ENCODE assay signal across 16 mouse cellular contexts in genomic region chr3:84301674-84302073, GRCm38 (mm10). TPM values are rescaled to one million over a fixed set of nuclear protein-coding genes. Genes with fewer than 3 reads are reported as not detected.
DNase-seq lines count a peak whose midpoint lies in the region; ATAC-seq and TF ChIP-seq lines count a peak whose summit lies in the region.
"Had no signal": no experiment of that assay in that cellular context is flagged by ENCODE, and none has a peak within 500 bp of the region (broad histone marks: within the 10 kb centered on the region; RNA-seq: fewer than 3 reads in every experiment).

No protein-coding gene starts in this region.

- 0 out of 2 replicates have a peak, but pooled peaks cover 7% of the 10 kb centered on the region for H3K36me3 ChIP-seq in hindbrain, embryonic 12.5 days
- H3K36me3 ChIP-seq in hindbrain, embryonic 11.5 days (ENCODE audit: control insufficient read depth, insufficient read depth, low read length) = no peaks in the 10 kb centered on the region
- no peaks in the 10 kb centered on the region for H3K36me3 ChIP-seq in forebrain, postnatal 0 days (ENCODE audit: insufficient read depth)
- peaks cover 5% of the 10 kb centered on the region; the same call in 1 of the 2 replicates for H3K36me3 ChIP-seq in midbrain, embryonic 12.5 days
- H3K36me3 ChIP-seq in neural tube, embryonic 13.5 days = no peaks in the 10 kb centered on the region; the same call in 1 of the 2 replicates
- H3K36me3 ChIP-seq: heart, embryonic 13.5 days; intestine, embryonic 15.5 days; kidney, embryonic 15.5 days; limb, embryonic 13.5 days; liver, embryonic 15.5 days had no signal

- H3K4me1 ChIP-seq in hindbrain, embryonic 12.5 days = peaks cover 46% of the 10 kb centered on the region
- H3K4me1 ChIP-seq in hindbrain, embryonic 11.5 days (replicated peaks; ENCODE audit: control insufficient read depth, insufficient read depth, low read length) = peaks cover 4% of the 10 kb centered on the region
- H3K4me1 ChIP-seq in forebrain, postnatal 0 days (ENCODE audit: insufficient read depth) = peaks cover 22% of the 10 kb centered on the region
- H3K4me1 ChIP-seq in midbrain, embryonic 12.5 days = peaks cover 37% of the 10 kb centered on the region
- peaks cover 63% of the 10 kb centered on the region for H3K4me1 ChIP-seq in neural tube, embryonic 13.5 days (replicated peaks)

- peak overlapping the region; percentile 48; the same call in 1 of the 2 replicates for H3K27ac ChIP-seq in hindbrain, embryonic 12.5 days
- no peak overlapping the region for H3K27ac ChIP-seq in hindbrain, embryonic 11.5 days (ENCODE audit: low read depth, low read length)
- H3K27ac ChIP-seq in forebrain, postnatal 0 days (ENCODE audit: low read depth, low read length) = peak overlapping the region; percentile 91
- H3K27ac ChIP-seq in midbrain, embryonic 12.5 days (replicated peaks) = no peak overlapping the region; the same call in 1 of the 2 replicates
- peak overlapping the region; percentile 46; the same call in 1 of the 2 replicates for H3K27ac ChIP-seq in neural tube, embryonic 13.5 days (replicated peaks)
- H3K27ac ChIP-seq: heart, embryonic 13.5 days; intestine, embryonic 15.5 days; kidney, embryonic 15.5 days; limb, embryonic 13.5 days; liver, embryonic 15.5 days; macrophage had no signal

- H3K4me3 ChIP-seq in hindbrain, embryonic 12.5 days = peak overlapping the region; percentile 44; the same call in 1 of the 2 replicates
- no peak overlapping the region for H3K4me3 ChIP-seq in hindbrain, embryonic 11.5 days (ENCODE audit: low read depth, low read length)
- H3K4me3 ChIP-seq in forebrain, postnatal 0 days (ENCODE audit: low read depth, low read length) = peak overlapping the region; percentile 53
- peak overlapping the region; percentile 47; the same call in 1 of the 2 replicates for H3K4me3 ChIP-seq in midbrain, embryonic 12.5 days
- H3K4me3 ChIP-seq in neural tube, embryonic 13.5 days = peak overlapping the region; percentile 50
- H3K4me3 ChIP-seq: heart, embryonic 13.5 days; intestine, embryonic 15.5 days; kidney, embryonic 15.5 days; limb, embryonic 13.5 days; liver, embryonic 15.5 days had no signal

- ATAC-seq in hindbrain, embryonic 12.5 days (ENCODE audit: low FRiP score) = no peak
- no peak for ATAC-seq in hindbrain, embryonic 11.5 days (ENCODE audit: low FRiP score)
- ATAC-seq in forebrain, postnatal 0 days = no peak
- ATAC-seq in midbrain, embryonic 12.5 days (ENCODE audit: low FRiP score, low read depth) = no peak
- no peak for ATAC-seq in neural tube, embryonic 13.5 days (ENCODE audit: low read depth)

- no peaks in the 10 kb centered on the region for H3K9me3 ChIP-seq in hindbrain, embryonic 12.5 days (replicated peaks)
- H3K9me3 ChIP-seq in hindbrain, embryonic 11.5 days (ENCODE audit: control insufficient read depth, low read length) = no peaks in the 10 kb centered on the region
- no peaks in the 10 kb centered on the region for H3K9me3 ChIP-seq in forebrain, postnatal 0 days (ENCODE audit: low read length)
- H3K9me3 ChIP-seq in midbrain, embryonic 12.5 days = 0 out of 2 replicates have a peak, but pooled peaks cover 2% of the 10 kb centered on the region
- H3K9me3 ChIP-seq in neural tube, embryonic 13.5 days = no peaks in the 10 kb centered on the region; the same call in 1 of the 2 replicates
- H3K9me3 ChIP-seq: intestine, embryonic 15.5 days; kidney, embryonic 15.5 days; limb, embryonic 13.5 days; liver, embryonic 15.5 days had no signal

- no peak for TF ChIP-seq CTCF in forebrain, postnatal 0 days (IDR thresholded peaks at IDR 0.05; ENCODE audit: low read depth)

- no peak for DNase-seq in hindbrain, embryonic 11.5 days (ENCODE audit: low spot score)
- DNase-seq in forebrain, postnatal 0 days = no peak
- DNase-seq in adrenal gland, adult 8-10 months = no peak
- DNase-seq in retina, postnatal 1 day = no peak
- DNase-seq in cerebellum, postnatal 14 days = no peak
- DNase-seq: cerebellum, adult 11-12 months had no signal

- peak overlapping the region; percentile 60 for H3K4me2 ChIP-seq in hindbrain, embryonic 12.5 days (replicated peaks)
- no peak overlapping the region for H3K4me2 ChIP-seq in hindbrain, embryonic 11.5 days (replicated peaks; ENCODE audit: low read depth, low read length)
- H3K4me2 ChIP-seq in forebrain, postnatal 0 days (ENCODE audit: low read depth) = peak overlapping the region; percentile 87
- peak overlapping the region; percentile 79 for H3K4me2 ChIP-seq in midbrain, embryonic 12.5 days (replicated peaks)
- peak overlapping the region; percentile 78 for H3K4me2 ChIP-seq in neural tube, embryonic 13.5 days
- H3K4me2 ChIP-seq: heart, embryonic 13.5 days; intestine, embryonic 15.5 days; kidney, embryonic 15.5 days; limb, embryonic 13.5 days; liver, embryonic 15.5 days had no signal

- 0 out of 2 replicates have a peak, but pooled peaks cover 3% of the 10 kb centered on the region for H3K27me3 ChIP-seq in hindbrain, embryonic 12.5 days
- peaks cover 2% of the 10 kb centered on the region; the same call in 1 of the 2 replicates for H3K27me3 ChIP-seq in hindbrain, embryonic 11.5 days (ENCODE audit: control insufficient read depth, insufficient read depth, low read length)
- H3K27me3 ChIP-seq in forebrain, postnatal 0 days (ENCODE audit: insufficient read depth, low read length) = no peaks in the 10 kb centered on the region
- no peaks in the 10 kb centered on the region for H3K27me3 ChIP-seq in midbrain, embryonic 12.5 days
- no peaks in the 10 kb centered on the region for H3K27me3 ChIP-seq in neural tube, embryonic 13.5 days

- WGBS in hindbrain, embryonic 12.5 days = 77% methylated on average over 4 of the region's 4 CpGs
- 81% methylated on average over 4 of the region's 4 CpGs for WGBS in hindbrain, embryonic 11.5 days
- WGBS in forebrain, postnatal 0 days = 46% methylated on average over 4 of the region's 4 CpGs
- 81% methylated on average over 4 of the region's 4 CpGs for WGBS in midbrain, embryonic 12.5 days
- WGBS in neural tube, embryonic 13.5 days = 74% methylated on average over 4 of the region's 4 CpGs

- 0 out of 2 replicates have a peak overlapping the region, but pooled peaks have one; percentile 50 for H3K9ac ChIP-seq in hindbrain, embryonic 12.5 days
- H3K9ac ChIP-seq in hindbrain, embryonic 11.5 days (ENCODE audit: low read depth, low read length) = no peak overlapping the region
- peak overlapping the region; percentile 26; the same call in 1 of the 2 replicates for H3K9ac ChIP-seq in forebrain, postnatal 0 days
- H3K9ac ChIP-seq in midbrain, embryonic 12.5 days (replicated peaks) = 0 out of 2 replicates have a peak overlapping the region, but pooled peaks have one; percentile 8
- H3K9ac ChIP-seq in neural tube, embryonic 13.5 days = peak overlapping the region; percentile 70; the same call in 1 of the 2 replicates
- H3K9ac ChIP-seq: heart, embryonic 13.5 days; intestine, embryonic 15.5 days; kidney, embryonic 15.5 days; limb, embryonic 13.5 days; liver, embryonic 15.5 days had no signal

RNA-seq across cellular contexts. Expression of gene Trim2, which starts 5.0 kb away (rescaled TPM):
- 121 and 125 TPM in 2 replicates for polyA plus RNA-seq in hindbrain, embryonic 12.5 days (2016; fragmentation: Nextera tagmentation; extraction: Ambion mirVana)
- 104 and 109 TPM in 2 replicates for polyA plus RNA-seq in hindbrain, embryonic 11.5 days (2014; fragmentation: Nextera tagmentation; extraction: Ambion mirVana)
- total RNA-seq in forebrain, postnatal 0 days (2014; rRNA removed) = 186 and 218 TPM in 2 replicates
- 75.9 and 127 TPM in 2 replicates for polyA plus RNA-seq in forebrain, postnatal 0 days (2015; fragmentation: Nextera tagmentation; extraction: Ambion mirVana)
- 176 and 184 TPM in 2 replicates for polyA plus RNA-seq in midbrain, embryonic 12.5 days (2016; fragmentation: Nextera tagmentation; extraction: Ambion mirVana)
- 126 and 142 TPM in 2 replicates for polyA plus RNA-seq in neural tube, embryonic 13.5 days (2015; fragmentation: Nextera tagmentation; extraction: Ambion mirVana)
- 10 to 100 TPM; 42.9 to 87.2 (median 60.4) TPM for total RNA-seq in adrenal gland, adult 8-10 months (2022)
- total RNA-seq: granulocyte monocyte progenitor cell, adult 5-6 weeks had no signal

Comparison
In these comparisons a context has a peak if more than half of its experiments do, and no peak if none do; other contexts are left out.
1. H3K27ac ChIP-seq: peak in hindbrain, embryonic 12.5 days (single experiment), forebrain, postnatal 0 days (single experiment) and neural tube, embryonic 13.5 days (single experiment); none in hindbrain, embryonic 11.5 days (single experiment) and midbrain, embryonic 12.5 days (single experiment).